Mouse (Mus musculus) ES-Bruce4 (cell line): ENCODE data around the gene Ngp.

Experiments used
- CTCF ChIP-seq: IDR thresholded peaks from one replicate; pipeline ENCODE4 v1.8.1; 2011; ENCODE audit warnings: low read depth, low read length
- EP300 ChIP-seq: IDR thresholded peaks from 2 replicates; pipeline ENCODE4 v1.6.1; 2011; ENCODE audit warnings: low read depth, low read length; ENCODE audit not compliant: insufficient read depth
- POLR2A ChIP-seq: IDR thresholded peaks from one replicate; pipeline ENCODE4 v1.8.1; 2011; ENCODE audit warnings: low read length; ENCODE audit not compliant: insufficient read depth

GRCm38 (mm10) chr9:110380662-110381061, 38.9 kb upstream of the Ngp start:
- TF ChIP-seq CTCF (no peak), POLR2A (no peak), EP300 (no peak)
